Mouse (Mus musculus): ENCODE measurements around the gene Mfap3l. TPM values are rescaled to one million over a fixed set of nuclear protein-coding genes. Genes with fewer than 3 reads are reported as not detected.
A peak's percentile ranks its signal among the peaks of the same experiment; 100 is the strongest.

Mfap3l gene
- polyA plus RNA-seq, 1 experiment from 2014 or later: 2.6 TPM

DNA sequence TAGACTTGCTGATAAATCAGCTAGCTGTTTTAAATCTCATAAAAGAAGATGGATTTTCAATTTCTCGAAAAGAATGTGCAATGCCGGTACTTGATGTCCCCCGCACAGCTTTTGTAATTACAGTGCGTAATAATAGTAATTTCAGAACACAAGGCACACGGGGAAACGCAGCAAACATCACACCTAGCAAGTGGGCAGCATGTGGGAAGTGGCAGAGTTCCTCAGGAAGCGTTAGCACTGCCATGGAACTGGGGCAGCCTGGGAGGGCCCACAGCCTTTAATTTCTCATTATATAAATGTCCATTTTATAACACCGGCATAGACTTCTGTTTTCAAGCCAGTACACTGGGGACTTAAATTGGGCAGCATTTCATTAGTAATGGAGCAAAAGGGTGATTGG lies 27.1 kb downstream of the Mfap3l start:
- Histone ChIP-seq H3K9ac (ENCODE audit: low read length) (no peak overlapping the region), H3K4me3 (ENCODE audit: low read depth, low read length) (no peak overlapping the region), H3K27me3 (ENCODE audit: control insufficient read depth, insufficient read depth, low read length) (no peaks in the 10 kb centered on the region), H3K9me3 (ENCODE audit: control insufficient read depth, low read length) (no peaks in the 10 kb centered on the region), H3K4me1 (ENCODE audit: control insufficient read depth, insufficient read depth, low read length) (no peaks in the 10 kb centered on the region), H3K4me2 (ENCODE audit: low read depth, severe bottlenecking) (no peak overlapping the region), H3K36me3 (ENCODE audit: control insufficient read depth, insufficient read depth, low read length) (no peaks in the 10 kb centered on the region), H3K27ac (replicated peaks; ENCODE audit: low read depth, low read length) (no peak overlapping the region)
- 91% methylated on average over 8 of the region's 8 CpGs for WGBS
- ATAC-seq (ENCODE audit: insufficient number of reproducible peaks, low FRiP score, low TSS enrichment, low read depth) (no peak), DNase-seq (ENCODE audit: low spot score) (no peak)

DNA sequence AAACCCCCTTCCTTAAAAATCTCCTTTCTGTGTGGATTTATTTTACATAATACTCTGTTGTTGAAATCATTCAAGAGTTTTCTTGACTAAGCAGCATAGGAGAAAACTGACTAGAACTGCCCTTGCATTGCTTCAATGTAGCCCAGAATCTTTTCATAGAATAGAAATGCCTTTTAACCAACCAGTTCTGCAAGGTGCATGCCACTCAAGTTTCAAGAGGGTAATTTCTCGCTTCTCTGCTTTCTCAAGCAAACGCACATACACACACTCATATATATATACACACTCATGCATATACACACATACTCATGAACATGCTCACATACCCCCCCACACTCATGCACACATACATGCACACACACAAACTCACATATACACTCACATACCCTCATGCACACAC lies 28.6 kb downstream of the Mfap3l start:
- Histone ChIP-seq H3K27me3 (ENCODE audit: control insufficient read depth, insufficient read depth, low read length) (no peaks in the 10 kb centered on the region), H3K9me3 (ENCODE audit: control insufficient read depth, low read length) (no peaks in the 10 kb centered on the region), H3K36me3 (ENCODE audit: control insufficient read depth, insufficient read depth, low read length) (no peaks in the 10 kb centered on the region), H3K9ac (ENCODE audit: low read length) (no peak overlapping the region), H3K27ac (replicated peaks; ENCODE audit: low read depth, low read length) (no peak overlapping the region), H3K4me2 (ENCODE audit: low read depth, severe bottlenecking) (no peak overlapping the region), H3K4me1 (ENCODE audit: control insufficient read depth, insufficient read depth, low read length) (no peaks in the 10 kb centered on the region), H3K4me3 (ENCODE audit: low read depth, low read length) (no peak overlapping the region)
- WGBS: 96% methylated on average over 2 of the region's 2 CpGs
- DNase-seq (ENCODE audit: low spot score) (no peak), ATAC-seq (ENCODE audit: insufficient number of reproducible peaks, low FRiP score, low TSS enrichment, low read depth) (no peak)

GRCm38 (mm10) chr8:60663552-60663951 lies 30.9 kb downstream of the Mfap3l start:
- WGBS: 55% methylated on average over 5 of the region's 5 CpGs
- Histone ChIP-seq H3K4me1 (ENCODE audit: control insufficient read depth, insufficient read depth, low read length) (no peaks in the 10 kb centered on the region), H3K27ac (replicated peaks; ENCODE audit: low read depth, low read length) (no peak overlapping the region), H3K9me3 (ENCODE audit: control insufficient read depth, low read length) (no peaks in the 10 kb centered on the region), H3K27me3 (ENCODE audit: control insufficient read depth, insufficient read depth, low read length) (no peaks in the 10 kb centered on the region), H3K4me3 (ENCODE audit: low read depth, low read length) (no peak overlapping the region), H3K36me3 (ENCODE audit: control insufficient read depth, insufficient read depth, low read length) (no peaks in the 10 kb centered on the region), H3K4me2 (ENCODE audit: low read depth, severe bottlenecking) (no peak overlapping the region), H3K9ac (ENCODE audit: low read length) (no peak overlapping the region)
- ATAC-seq (ENCODE audit: insufficient number of reproducible peaks, low FRiP score, low TSS enrichment, low read depth): no peak
- no peak for DNase-seq (ENCODE audit: low spot score)

DNA sequence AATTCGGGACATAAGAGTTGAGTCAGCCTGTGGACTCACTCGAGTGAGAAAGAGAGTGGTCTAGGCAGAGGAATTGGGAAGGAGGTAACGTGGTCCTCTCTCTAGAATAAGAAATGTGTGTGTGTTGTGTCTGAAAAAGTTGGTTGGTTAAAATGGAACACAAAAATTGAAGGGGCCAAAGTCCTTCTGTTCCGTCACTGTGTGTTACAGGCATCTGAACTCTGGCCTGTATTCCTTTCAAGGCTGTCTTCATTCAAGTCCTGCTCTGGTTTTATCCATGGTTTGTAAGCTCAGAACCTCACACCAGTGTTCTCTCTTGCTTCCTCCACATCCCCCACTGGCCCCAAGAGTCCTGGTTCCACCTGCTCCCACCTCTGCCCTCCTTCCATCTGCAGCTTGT lies 33.2 kb downstream of the Mfap3l start:
- DNase-seq (ENCODE audit: low spot score): no peak
- H3K36me3 ChIP-seq (ENCODE audit: control insufficient read depth, insufficient read depth, low read length): no peaks in the 10 kb centered on the region
- H3K27me3 ChIP-seq (ENCODE audit: control insufficient read depth, insufficient read depth, low read length): no peaks in the 10 kb centered on the region
- no peak overlapping the region for H3K27ac ChIP-seq (replicated peaks; ENCODE audit: low read depth, low read length)
- 83% methylated on average over 4 of the region's 4 CpGs for WGBS
- H3K4me3 ChIP-seq (ENCODE audit: low read depth, low read length): no peak overlapping the region
- H3K9me3 ChIP-seq (ENCODE audit: control insufficient read depth, low read length): no peaks in the 10 kb centered on the region
- no peak overlapping the region for H3K9ac ChIP-seq (ENCODE audit: low read length)
- no peak for ATAC-seq (ENCODE audit: insufficient number of reproducible peaks, low FRiP score, low TSS enrichment, low read depth)
- no peak overlapping the region for H3K4me2 ChIP-seq (ENCODE audit: low read depth, severe bottlenecking)
- H3K4me1 ChIP-seq (ENCODE audit: control insufficient read depth, insufficient read depth, low read length): no peaks in the 10 kb centered on the region

GRCm38 (mm10) chr8:60666852-60667251 lies 34.2 kb downstream of the Mfap3l start:
- ATAC-seq (ENCODE audit: insufficient number of reproducible peaks, low FRiP score, low TSS enrichment, low read depth): no peak
- Histone ChIP-seq H3K9ac (ENCODE audit: low read length) (no peak overlapping the region), H3K27me3 (ENCODE audit: control insufficient read depth, insufficient read depth, low read length) (no peaks in the 10 kb centered on the region), H3K4me2 (ENCODE audit: low read depth, severe bottlenecking) (no peak overlapping the region), H3K4me3 (ENCODE audit: low read depth, low read length) (no peak overlapping the region), H3K36me3 (ENCODE audit: control insufficient read depth, insufficient read depth, low read length) (no peaks in the 10 kb centered on the region), H3K9me3 (ENCODE audit: control insufficient read depth, low read length) (no peaks in the 10 kb centered on the region), H3K4me1 (ENCODE audit: control insufficient read depth, insufficient read depth, low read length) (no peaks in the 10 kb centered on the region), H3K27ac (replicated peaks; ENCODE audit: low read depth, low read length) (no peak overlapping the region)
- WGBS: 86% methylated on average over 3 of the region's 3 CpGs
- no peak for DNase-seq (ENCODE audit: low spot score)

DNA sequence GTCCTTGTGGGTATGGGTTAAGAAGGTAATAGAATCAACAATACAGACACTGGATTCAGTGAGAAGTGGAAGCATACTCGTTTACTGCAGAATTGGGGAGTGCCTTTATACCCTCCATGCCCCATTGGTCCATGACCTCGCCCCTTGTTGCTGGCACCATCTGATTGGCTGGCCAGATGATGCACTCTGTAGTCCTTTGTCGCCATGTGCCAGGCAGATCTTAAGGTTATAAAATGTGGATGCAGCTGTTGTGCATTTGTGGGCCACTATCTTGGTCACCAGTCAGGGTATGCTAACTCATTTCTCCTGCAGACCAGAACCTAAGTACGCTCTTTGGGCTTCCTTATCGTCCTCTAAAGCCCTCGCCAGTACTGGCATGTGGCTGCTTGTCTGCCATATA lies 46.0 kb downstream of the Mfap3l start:
- Histone ChIP-seq H3K4me3 (ENCODE audit: low read depth, low read length) (no peak overlapping the region), H3K4me1 (ENCODE audit: control insufficient read depth, insufficient read depth, low read length) (no peaks in the 10 kb centered on the region), H3K9me3 (ENCODE audit: control insufficient read depth, low read length) (no peaks in the 10 kb centered on the region), H3K27ac (replicated peaks; ENCODE audit: low read depth, low read length) (no peak overlapping the region), H3K36me3 (ENCODE audit: control insufficient read depth, insufficient read depth, low read length) (no peaks in the 10 kb centered on the region), H3K4me2 (ENCODE audit: low read depth, severe bottlenecking) (no peak overlapping the region), H3K27me3 (ENCODE audit: control insufficient read depth, insufficient read depth, low read length) (no peaks in the 10 kb centered on the region), H3K9ac (ENCODE audit: low read length) (no peak overlapping the region)
- ATAC-seq (ENCODE audit: insufficient number of reproducible peaks, low FRiP score, low TSS enrichment, low read depth): 0 out of 2 replicates have a peak, but pooled peaks have one; percentile 21
- no peak for DNase-seq (ENCODE audit: low spot score)
- 91% methylated on average over 6 of the region's 6 CpGs for WGBS

DNA sequence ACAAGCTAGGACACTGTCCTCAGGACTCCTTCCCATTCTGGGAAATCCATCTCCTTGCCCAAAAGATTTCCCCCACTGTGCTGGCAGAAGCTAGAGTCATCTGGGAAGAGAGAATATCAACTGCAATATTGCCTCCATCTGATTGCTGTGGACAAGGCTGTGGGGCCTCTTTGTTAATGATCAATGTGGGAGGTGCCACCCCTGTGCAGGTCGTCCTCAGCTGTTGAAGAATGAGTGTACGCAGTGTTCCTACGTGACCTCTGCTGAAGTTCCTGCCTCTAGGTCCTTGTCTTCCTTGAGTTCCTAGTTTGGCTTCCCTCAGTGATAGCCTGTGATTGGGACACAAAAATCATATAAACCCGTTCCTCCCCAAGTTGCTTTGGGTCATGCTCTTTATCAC lies 49.2 kb downstream of the Mfap3l start:
- Histone ChIP-seq H3K9me3 (ENCODE audit: control insufficient read depth, low read length) (no peaks in the 10 kb centered on the region), H3K27ac (replicated peaks; ENCODE audit: low read depth, low read length) (no peak overlapping the region), H3K36me3 (ENCODE audit: control insufficient read depth, insufficient read depth, low read length) (no peaks in the 10 kb centered on the region), H3K27me3 (ENCODE audit: control insufficient read depth, insufficient read depth, low read length) (no peaks in the 10 kb centered on the region), H3K4me1 (ENCODE audit: control insufficient read depth, insufficient read depth, low read length) (no peaks in the 10 kb centered on the region), H3K4me3 (ENCODE audit: low read depth, low read length) (no peak overlapping the region), H3K4me2 (ENCODE audit: low read depth, severe bottlenecking) (no peak overlapping the region), H3K9ac (ENCODE audit: low read length) (no peak overlapping the region)
- WGBS: 86% methylated on average over 4 of the region's 4 CpGs
- no peak for ATAC-seq (ENCODE audit: insufficient number of reproducible peaks, low FRiP score, low TSS enrichment, low read depth)
- no peak for DNase-seq (ENCODE audit: low spot score)

- H3K9ac ChIP-seq (ENCODE audit: low read length): no peak overlapping the region
- 88% methylated on average over 2 of the region's 2 CpGs for WGBS
- no peak overlapping the region for H3K4me3 ChIP-seq (ENCODE audit: low read depth, low read length)
- H3K27me3 ChIP-seq (ENCODE audit: control insufficient read depth, insufficient read depth, low read length): no peaks in the 10 kb centered on the region
- no peak overlapping the region for H3K4me2 ChIP-seq (ENCODE audit: low read depth, severe bottlenecking)
- no peak overlapping the region for H3K27ac ChIP-seq (replicated peaks; ENCODE audit: low read depth, low read length)
- no peaks in the 10 kb centered on the region for H3K9me3 ChIP-seq (ENCODE audit: control insufficient read depth, low read length)
- H3K4me1 ChIP-seq (ENCODE audit: control insufficient read depth, insufficient read depth, low read length): no peaks in the 10 kb centered on the region
- DNase-seq (ENCODE audit: low spot score): no peak
- no peak for ATAC-seq (ENCODE audit: insufficient number of reproducible peaks, low FRiP score, low TSS enrichment, low read depth)
- no peaks in the 10 kb centered on the region for H3K36me3 ChIP-seq (ENCODE audit: control insufficient read depth, insufficient read depth, low read length)
Observed at GRCm38 (mm10) chr8:60682340-60682739, 49.7 kb downstream of the Mfap3l start.

DNA sequence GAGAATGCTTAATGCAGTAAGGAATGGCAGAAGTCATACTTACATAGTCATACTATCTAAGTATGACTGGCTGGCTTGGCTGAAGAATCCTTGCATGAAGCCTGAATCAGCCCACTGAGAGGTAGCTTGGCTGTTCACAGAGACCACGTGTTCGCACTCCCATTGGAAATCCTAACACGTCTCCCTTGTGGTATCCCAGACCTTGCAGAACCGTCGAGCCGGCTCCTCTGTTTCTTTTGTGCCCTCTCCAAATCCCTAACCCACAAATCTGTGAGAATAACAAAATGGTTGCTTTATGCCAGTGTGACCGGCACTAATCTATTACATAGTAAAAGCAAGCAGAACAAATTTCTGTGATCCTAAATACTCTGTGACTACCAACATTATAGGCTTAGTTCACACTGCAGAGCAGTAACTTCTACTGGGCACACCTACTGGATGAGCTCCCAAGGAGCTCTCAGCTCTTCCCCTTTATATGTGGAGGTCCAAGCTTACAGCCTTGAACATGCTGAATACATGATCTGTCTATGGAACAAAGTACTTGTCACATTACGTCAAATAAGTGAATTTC lies 79.0 kb downstream of the Mfap3l start:
- H3K36me3 ChIP-seq (ENCODE audit: control insufficient read depth, insufficient read depth, low read length): no peaks in the 10 kb centered on the region
- no peak for ATAC-seq (ENCODE audit: insufficient number of reproducible peaks, low FRiP score, low TSS enrichment, low read depth)
- no peak overlapping the region for H3K4me2 ChIP-seq (ENCODE audit: low read depth, severe bottlenecking)
- H3K4me1 ChIP-seq (ENCODE audit: control insufficient read depth, insufficient read depth, low read length): no peaks in the 10 kb centered on the region
- WGBS: 91% methylated on average over 8 of the region's 8 CpGs
- no peak overlapping the region for H3K27ac ChIP-seq (replicated peaks; ENCODE audit: low read depth, low read length)
- H3K9ac ChIP-seq (ENCODE audit: low read length): no peak overlapping the region
- no peak overlapping the region for H3K4me3 ChIP-seq (ENCODE audit: low read depth, low read length)
- no peaks in the 10 kb centered on the region for H3K27me3 ChIP-seq (ENCODE audit: control insufficient read depth, insufficient read depth, low read length)
- H3K9me3 ChIP-seq (ENCODE audit: control insufficient read depth, low read length): no peaks in the 10 kb centered on the region
- DNase-seq (ENCODE audit: low spot score): no peak
